Comparison of ENCODE assay signal across 20 mouse cellular contexts in the genomic region with DNA sequence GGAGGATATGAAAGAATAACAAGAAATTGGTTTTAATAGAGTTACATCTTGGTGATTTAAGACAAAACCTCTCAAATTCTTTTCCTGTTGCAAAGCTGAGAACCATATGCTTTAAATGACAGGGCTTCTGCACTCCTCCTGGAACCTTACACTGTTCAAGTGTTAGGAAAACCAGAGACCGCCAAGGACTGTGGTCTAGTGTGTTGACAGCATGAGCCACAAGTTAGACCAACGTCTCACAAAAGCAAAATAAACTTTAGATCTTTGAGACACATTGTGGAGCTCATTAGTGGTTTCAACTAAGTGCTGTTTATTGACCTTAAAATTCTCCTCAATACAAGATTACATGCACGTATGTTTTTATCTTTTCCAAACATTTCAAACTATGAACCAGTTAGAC.
A peak's percentile ranks its signal among the peaks of the same experiment; 100 is the strongest.
DNase-seq lines count a peak whose midpoint lies in the region; ATAC-seq lines count a peak whose summit lies in the region.
"Had no signal": no experiment of that assay in that cellular context is flagged by ENCODE, and none has a peak within 500 bp of the region (broad histone marks: within the 10 kb centered on the region; RNA-seq: fewer than 3 reads in every experiment).

No protein-coding gene starts in this region.

- no peaks in the 10 kb centered on the region for H3K27me3 ChIP-seq in embryonic facial prominence, embryonic 11.5 days (ENCODE audit: control insufficient read depth, insufficient read depth, low read length)
- H3K27me3 ChIP-seq in embryonic facial prominence, embryonic 10.5 days (replicated peaks; ENCODE audit: low read depth, poor library complexity, severe bottlenecking) = no peaks in the 10 kb centered on the region
- H3K27me3 ChIP-seq: CH12.LX; embryonic facial prominence, embryonic 13.5 days; forebrain, embryonic 12.5 days had no signal

- H3K4me1 ChIP-seq in embryonic facial prominence, embryonic 11.5 days (ENCODE audit: control insufficient read depth, insufficient read depth, low read length) = no peaks in the 10 kb centered on the region
- H3K4me1 ChIP-seq in embryonic facial prominence, embryonic 10.5 days = no peaks in the 10 kb centered on the region
- H3K4me1 ChIP-seq: embryonic facial prominence, embryonic 13.5 days; forebrain, embryonic 10.5 days; forebrain, embryonic 12.5 days had no signal

- no peak for ATAC-seq in embryonic facial prominence, embryonic 11.5 days (replicated peaks; ENCODE audit: insufficient number of reproducible peaks, low FRiP score, low TSS enrichment, low read depth)
- ATAC-seq: CD4-positive, CD25-positive, alpha-beta regulatory T cell, adult 4 months; forebrain, embryonic 14.5 days; forebrain, embryonic 16.5 days had no signal

- no peak overlapping the region for H3K4me2 ChIP-seq in embryonic facial prominence, embryonic 11.5 days (ENCODE audit: low read depth, low read length)
- H3K4me2 ChIP-seq: embryonic facial prominence, embryonic 13.5 days; forebrain, embryonic 12.5 days had no signal

- no peak overlapping the region for H3K27ac ChIP-seq in embryonic facial prominence, embryonic 11.5 days (replicated peaks; ENCODE audit: low read depth, low read length)
- H3K27ac ChIP-seq in embryonic facial prominence, embryonic 10.5 days (replicated peaks) = no peak overlapping the region
- H3K27ac ChIP-seq: embryonic facial prominence, embryonic 13.5 days; forebrain, embryonic 10.5 days; forebrain, embryonic 12.5 days had no signal

- H3K36me3 ChIP-seq in embryonic facial prominence, embryonic 11.5 days (replicated peaks; ENCODE audit: control insufficient read depth, insufficient read depth, low read depth, low read length) = no peaks in the 10 kb centered on the region
- no peaks in the 10 kb centered on the region for H3K36me3 ChIP-seq in embryonic facial prominence, embryonic 10.5 days (replicated peaks)
- H3K36me3 ChIP-seq: embryonic facial prominence, embryonic 13.5 days; forebrain, embryonic 10.5 days; forebrain, embryonic 12.5 days; G1E had no signal

- H3K4me3 ChIP-seq in embryonic facial prominence, embryonic 11.5 days (ENCODE audit: low read depth, low read length) = no peak overlapping the region
- no peak overlapping the region for H3K4me3 ChIP-seq in embryonic facial prominence, embryonic 10.5 days
- H3K4me3 ChIP-seq: embryonic facial prominence, embryonic 13.5 days; forebrain, embryonic 10.5 days; forebrain, embryonic 12.5 days had no signal

- DNase-seq in embryo, embryonic 10 days (ENCODE audit: low spot score) = peak; percentile 5
- DNase-seq in embryo, embryonic 10.5 days (ENCODE audit: low spot score) = no peak
- peak; percentile 18 for DNase-seq in embryonic facial prominence, embryonic 11.5 days (ENCODE audit: low spot score)
- no peak for DNase-seq in embryonic facial prominence, embryonic 10.5 days (ENCODE audit: low spot score)
- DNase-seq in fibroblast of lung, adult 2 months (ENCODE audit: low read depth) = peak; percentile 28
- DNase-seq in urinary bladder, postnatal 14 days (ENCODE audit: low spot score) = no peak
- DNase-seq: adrenal gland, adult 2 months; adrenal gland, postnatal 10 days; adrenal gland, postnatal 25 days; B cell, adult 2 months; cerebellum, adult 11 months; cerebellum, postnatal 36 days had no signal

- no peaks in the 10 kb centered on the region for H3K9me3 ChIP-seq in embryonic facial prominence, embryonic 11.5 days (replicated peaks; ENCODE audit: control insufficient read depth, low read length)
- no peaks in the 10 kb centered on the region for H3K9me3 ChIP-seq in embryonic facial prominence, embryonic 10.5 days
- H3K9me3 ChIP-seq: embryonic facial prominence, embryonic 13.5 days; forebrain, embryonic 10.5 days; forebrain, embryonic 12.5 days had no signal

- WGBS in embryonic facial prominence, embryonic 11.5 days = 54% methylated on average over 3 of the region's 3 CpGs
- WGBS in embryonic facial prominence, embryonic 10.5 days = 60% methylated on average over 3 of the region's 3 CpGs

- H3K9ac ChIP-seq in embryonic facial prominence, embryonic 11.5 days (replicated peaks; ENCODE audit: low read length) = no peak overlapping the region
- H3K9ac ChIP-seq: embryonic facial prominence, embryonic 13.5 days; forebrain, embryonic 12.5 days had no signal

Comparison
In these comparisons a context has a peak if more than half of its experiments do, and no peak if none do; other contexts are left out.
1. DNase-seq: peak in embryo, embryonic 10 days (single experiment), embryonic facial prominence, embryonic 11.5 days (single experiment) and fibroblast of lung, adult 2 months (single experiment); none in embryo, embryonic 10.5 days (single experiment), embryonic facial prominence, embryonic 10.5 days (single experiment) and urinary bladder, postnatal 14 days (single experiment).